Mouse (Mus musculus) liver, embryonic 13.5 days (tissue): Measurements from ENCODE around the gene Cped1. TPM values are rescaled to one million over a fixed set of nuclear protein-coding genes. Genes with fewer than 3 reads are reported as not detected.

Experiments
- ATAC-seq: fragments of 200-750 bp; cut with Nextera tagmentation; 2 replicates; pipeline ENCODE4 v1.8.0; 2017; ENCODE audit warnings: low read depth, mild to moderate bottlenecking, moderate number of reproducible peaks, moderate library complexity
- DNase-seq: peaks from one replicate; pipeline ENCODE4 v3.0.0; 2022
- H3K27ac ChIP-seq: fragments of 300-500 bp; sonication (generic); 2 replicates; pipeline ENCODE4 v1.5.1; 2015; ENCODE audit warnings: moderate library complexity, mild to moderate bottlenecking, inconsistent platforms
- H3K27me3 ChIP-seq: fragments of 300-500 bp; sonication (generic); 2 replicates; pipeline ENCODE4 v1.6.1; 2015; ENCODE audit warnings: mild to moderate bottlenecking, inconsistent platforms
- H3K36me3 ChIP-seq: fragments of 300-500 bp; sonication (generic); 2 replicates; pipeline ENCODE4 v1.6.1; 2015; ENCODE audit warnings: mild to moderate bottlenecking, inconsistent platforms
- H3K4me1 ChIP-seq: fragments of 300-500 bp; sonication (generic); replicated peaks from 2 replicates; pipeline ENCODE4 v1.6.1; 2015; ENCODE audit warnings: inconsistent platforms
- H3K4me2 ChIP-seq: fragments of 300-500 bp; sonication (generic); 2 replicates; pipeline ENCODE4 v1.6.1; 2015; ENCODE audit warnings: inconsistent platforms, mild to moderate bottlenecking, moderate library complexity
- H3K4me3 ChIP-seq: fragments of 300-500 bp; sonication (generic); replicated peaks from 2 replicates; pipeline ENCODE4 v1.5.1; 2015; ENCODE audit warnings: mild to moderate bottlenecking, inconsistent platforms
- H3K9ac ChIP-seq: fragments of 300-500 bp; sonication (generic); 2 replicates; pipeline ENCODE4 v1.6.1; 2015; ENCODE audit warnings: mild to moderate bottlenecking, inconsistent platforms
- H3K9me3 ChIP-seq: fragments of 300-500 bp; sonication (generic); replicated peaks from 2 replicates; pipeline ENCODE4 v1.6.1; 2016; ENCODE audit warnings: inconsistent platforms
- WGBS: fragments of 180-500 bp; shearing (Covaris S2); methylation state at CpG from one replicate; pipeline ENCODE4 v1.1.7; 2015; ENCODE audit not compliant: insufficient replicate concordance; 5-methylcytosine and 5-hydroxymethylcytosine counted together
- polyA plus RNA-seq: library from polyadenylated mRNA; unstranded; fragments of >200 nt; fragmentation: Nextera tagmentation; extraction: Ambion mirVana; gene quantifications from 2 replicates; pipeline ENCODE4 v1.2.1, GENCODE M21; 2015

Gene Cped1
- polyA plus RNA-seq, 1 experiment from 2014 or later: 2.2 TPM

DNA sequence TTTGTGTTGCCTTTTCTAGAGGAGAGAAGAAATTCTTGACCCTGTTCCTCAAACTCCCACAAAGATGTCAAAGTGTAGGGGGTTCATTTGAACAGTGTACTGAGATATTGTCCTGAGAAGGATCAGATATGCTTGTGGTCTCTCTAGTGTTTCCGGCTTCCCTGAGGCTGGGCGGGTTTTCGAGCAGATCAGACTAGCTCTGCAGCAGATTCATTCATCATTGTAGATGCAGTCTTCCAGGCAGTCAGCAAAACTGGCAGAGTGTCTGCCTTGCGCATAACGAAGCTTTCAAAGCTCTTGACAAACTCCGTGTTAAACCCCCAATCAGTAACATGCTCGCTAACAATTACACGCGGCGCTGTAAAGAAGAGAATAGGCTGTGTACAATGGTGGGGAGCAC, 194.6 kb downstream of the Cped1 start:
- no peaks in the 10 kb centered on the region for H3K4me1 ChIP-seq
- DNase-seq: no peak
- H3K4me2 ChIP-seq: no peak overlapping the region
- no peak overlapping the region for H3K9ac ChIP-seq
- H3K4me3 ChIP-seq: no peak overlapping the region
- no peaks in the 10 kb centered on the region for H3K36me3 ChIP-seq
- 39% methylated on average over 10 of the region's 10 CpGs for WGBS
- H3K27ac ChIP-seq: no peak overlapping the region
- no peaks in the 10 kb centered on the region for H3K9me3 ChIP-seq
- no peak for ATAC-seq
- no peaks in the 10 kb centered on the region for H3K27me3 ChIP-seq

DNA sequence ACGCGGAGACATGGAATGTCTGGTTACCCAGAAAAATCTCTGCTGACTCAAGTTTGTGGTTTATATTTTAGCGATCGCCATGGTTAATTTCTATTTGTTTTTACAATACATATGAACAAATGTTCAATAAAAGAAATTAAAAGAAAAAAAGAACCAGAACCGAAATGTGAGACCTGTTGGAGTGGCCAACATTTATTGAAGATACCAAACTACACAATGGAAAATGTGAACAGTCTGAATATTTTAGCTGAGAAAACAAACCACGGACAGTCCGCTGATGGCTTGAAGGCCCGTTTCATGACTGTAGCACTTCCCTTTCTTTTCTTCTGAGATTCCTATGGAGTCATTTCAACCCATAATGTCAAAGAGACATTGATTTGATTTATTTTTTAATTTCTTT, 201.3 kb downstream of the Cped1 start:
- 65% methylated on average over 8 of the region's 8 CpGs for WGBS
- H3K9ac ChIP-seq: no peak overlapping the region
- DNase-seq (no peak), ATAC-seq (no peak)
- H3K27me3 ChIP-seq: no peaks in the 10 kb centered on the region
- H3K27ac ChIP-seq: no peak overlapping the region
- H3K36me3 ChIP-seq: no peaks in the 10 kb centered on the region
- no peak overlapping the region for H3K4me2 ChIP-seq
- H3K4me1 ChIP-seq: no peaks in the 10 kb centered on the region
- no peak overlapping the region for H3K4me3 ChIP-seq
- H3K9me3 ChIP-seq: no peaks in the 10 kb centered on the region

GRCm38 (mm10) chr6:22189346-22190335, 203.9 kb downstream of the Cped1 start:
- no peak overlapping the region for H3K4me3 ChIP-seq
- no peak overlapping the region for H3K27ac ChIP-seq
- WGBS: 70% methylated on average over 24 of the region's 24 CpGs
- no peak for ATAC-seq
- H3K4me2 ChIP-seq: no peak overlapping the region
- DNase-seq: no peak
- no peak overlapping the region for H3K9ac ChIP-seq
- no peaks in the 10 kb centered on the region for H3K27me3 ChIP-seq
- H3K36me3 ChIP-seq: no peaks in the 10 kb centered on the region
- H3K4me1 ChIP-seq: no peaks in the 10 kb centered on the region
- no peaks in the 10 kb centered on the region for H3K9me3 ChIP-seq

DNA sequence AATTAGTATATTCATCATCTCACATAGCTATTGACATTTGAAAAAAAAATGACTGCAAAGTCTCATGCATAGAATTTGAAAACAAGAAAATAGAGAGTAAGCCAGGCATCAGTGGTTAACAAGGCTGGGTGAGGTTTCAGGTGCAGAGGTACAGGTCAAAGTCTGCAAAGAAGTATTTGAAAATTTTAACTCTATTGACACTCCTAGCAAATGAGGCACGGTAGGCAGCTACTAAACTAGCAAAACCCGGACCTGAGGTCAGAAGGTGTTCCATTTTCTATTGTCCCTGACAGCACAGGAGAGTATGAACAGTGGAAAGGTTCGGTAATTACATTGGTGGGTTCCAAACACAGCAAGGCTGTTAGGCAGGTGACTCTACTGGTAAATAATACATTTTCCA, 212.9 kb downstream of the Cped1 start:
- no peaks in the 10 kb centered on the region for H3K4me1 ChIP-seq
- H3K36me3 ChIP-seq: no peaks in the 10 kb centered on the region
- no peak overlapping the region for H3K4me3 ChIP-seq
- no peak overlapping the region for H3K27ac ChIP-seq
- no peaks in the 10 kb centered on the region for H3K27me3 ChIP-seq
- DNase-seq: no peak
- no peak for ATAC-seq
- 48% methylated on average over 3 of the region's 3 CpGs for WGBS
- no peaks in the 10 kb centered on the region for H3K9me3 ChIP-seq
- H3K4me2 ChIP-seq: no peak overlapping the region
- no peak overlapping the region for H3K9ac ChIP-seq

DNA sequence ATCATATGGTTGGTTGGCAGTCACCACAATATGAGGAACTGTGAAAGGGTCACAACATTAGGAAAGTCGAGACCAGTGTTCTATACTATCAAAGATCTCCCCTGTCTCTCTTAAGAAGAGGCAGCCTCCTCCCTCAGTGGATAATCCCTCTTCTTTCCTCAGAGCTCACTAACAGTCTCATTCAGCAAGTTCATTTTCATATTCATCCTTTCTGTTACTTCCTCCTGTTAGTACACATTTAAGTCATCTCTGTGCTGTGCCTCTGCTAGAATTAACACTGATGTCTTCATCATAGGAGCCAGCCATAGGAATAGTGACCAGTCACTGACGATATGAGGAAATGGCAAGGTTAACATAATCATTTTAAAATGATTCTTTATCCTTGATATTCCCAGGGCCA, 213.8 kb downstream of the Cped1 start:
- Histone ChIP-seq H3K4me3 (no peak overlapping the region), H3K9ac (no peak overlapping the region), H3K27ac (no peak overlapping the region), H3K4me2 (no peak overlapping the region), H3K36me3 (no peaks in the 10 kb centered on the region), H3K27me3 (no peaks in the 10 kb centered on the region), H3K4me1 (no peaks in the 10 kb centered on the region), H3K9me3 (no peaks in the 10 kb centered on the region)
- DNase-seq (no peak), ATAC-seq (no peak)
- 48% methylated on average over 2 of the region's 2 CpGs for WGBS

- DNase-seq (no peak), ATAC-seq (no peak)
- 64% methylated on average over 3 of the region's 3 CpGs for WGBS
- Histone ChIP-seq H3K36me3 (no peaks in the 10 kb centered on the region), H3K27ac (no peak overlapping the region), H3K4me3 (no peak overlapping the region), H3K27me3 (no peaks in the 10 kb centered on the region), H3K4me2 (no peak overlapping the region), H3K4me1 (no peaks in the 10 kb centered on the region), H3K9ac (no peak overlapping the region), H3K9me3 (no peaks in the 10 kb centered on the region)
Observed at GRCm38 (mm10) chr6:22200133-22200532, 214.4 kb downstream of the Cped1 start.

GRCm38 (mm10) chr6:22201879-22202278, 216.2 kb downstream of the Cped1 start:
- Histone ChIP-seq H3K36me3 (no peaks in the 10 kb centered on the region), H3K27me3 (no peaks in the 10 kb centered on the region), H3K9me3 (no peaks in the 10 kb centered on the region), H3K4me2 (no peak overlapping the region), H3K4me3 (no peak overlapping the region), H3K4me1 (no peaks in the 10 kb centered on the region), H3K27ac (no peak overlapping the region), H3K9ac (no peak overlapping the region)
- WGBS: 84% methylated on average over 3 of the region's 3 CpGs
- no peak for DNase-seq
- ATAC-seq: no peak

DNA sequence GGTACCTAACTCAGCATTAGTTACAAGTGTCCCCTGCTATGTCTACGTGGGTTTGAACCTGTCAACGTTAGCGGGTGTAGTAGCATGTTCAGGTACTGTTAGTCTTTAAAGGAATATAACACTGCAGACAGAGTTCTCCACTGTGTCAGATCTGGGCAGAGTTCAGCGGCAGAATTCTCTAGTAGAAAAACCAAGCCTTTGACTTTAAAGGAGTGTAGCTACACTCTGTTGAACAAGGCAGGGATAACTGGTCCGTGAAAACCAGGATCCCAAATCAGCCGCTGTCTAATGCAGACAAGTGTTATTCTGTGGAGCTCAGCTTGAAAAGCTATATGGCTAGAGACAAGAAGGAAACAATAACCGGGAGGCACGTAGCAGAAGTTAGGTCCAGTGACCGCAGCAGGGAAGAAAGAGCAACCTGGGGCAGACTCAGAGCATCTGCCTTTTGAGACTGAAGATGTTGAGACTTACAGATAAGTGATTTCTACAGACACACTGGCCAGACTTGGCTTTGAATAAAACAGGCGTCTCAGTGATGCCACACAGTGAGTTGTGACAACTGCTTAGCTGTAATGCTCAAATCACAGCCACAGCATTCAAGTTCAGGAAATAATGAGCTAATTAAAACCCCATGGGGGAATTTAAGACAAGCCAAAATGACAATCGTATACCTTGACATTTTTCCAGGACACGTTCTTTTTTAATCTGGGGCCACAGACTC, 219.5 kb downstream of the Cped1 start:
- Histone ChIP-seq H3K9ac (no peak overlapping the region), H3K4me1 (no peaks in the 10 kb centered on the region), H3K4me3 (no peak overlapping the region), H3K27ac (no peak overlapping the region), H3K36me3 (no peaks in the 10 kb centered on the region), H3K27me3 (no peaks in the 10 kb centered on the region), H3K4me2 (no peak overlapping the region), H3K9me3 (no peaks in the 10 kb centered on the region)
- WGBS: 71% methylated on average over 12 of the region's 12 CpGs
- no peak for ATAC-seq
- no peak for DNase-seq

- 71% methylated on average over 7 of the region's 7 CpGs for WGBS
- Histone ChIP-seq H3K4me1 (no peaks in the 10 kb centered on the region), H3K9ac (no peak overlapping the region), H3K27me3 (no peaks in the 10 kb centered on the region), H3K4me2 (no peak overlapping the region), H3K9me3 (no peaks in the 10 kb centered on the region), H3K27ac (no peak overlapping the region), H3K36me3 (no peaks in the 10 kb centered on the region), H3K4me3 (no peak overlapping the region)
- ATAC-seq: no peak
- DNase-seq: no peak
Observed at GRCm38 (mm10) chr6:22205751-22206121, 220.0 kb downstream of the Cped1 start.

GRCm38 (mm10) chr6:22206179-22206578, 220.5 kb downstream of the Cped1 start:
- WGBS: 75% methylated on average over 14 of the region's 14 CpGs
- Histone ChIP-seq H3K9ac (no peak overlapping the region), H3K27me3 (no peaks in the 10 kb centered on the region), H3K36me3 (no peaks in the 10 kb centered on the region), H3K27ac (no peak overlapping the region), H3K4me2 (no peak overlapping the region), H3K4me1 (no peaks in the 10 kb centered on the region), H3K4me3 (no peak overlapping the region), H3K9me3 (no peaks in the 10 kb centered on the region)
- ATAC-seq: no peak
- no peak for DNase-seq

DNA sequence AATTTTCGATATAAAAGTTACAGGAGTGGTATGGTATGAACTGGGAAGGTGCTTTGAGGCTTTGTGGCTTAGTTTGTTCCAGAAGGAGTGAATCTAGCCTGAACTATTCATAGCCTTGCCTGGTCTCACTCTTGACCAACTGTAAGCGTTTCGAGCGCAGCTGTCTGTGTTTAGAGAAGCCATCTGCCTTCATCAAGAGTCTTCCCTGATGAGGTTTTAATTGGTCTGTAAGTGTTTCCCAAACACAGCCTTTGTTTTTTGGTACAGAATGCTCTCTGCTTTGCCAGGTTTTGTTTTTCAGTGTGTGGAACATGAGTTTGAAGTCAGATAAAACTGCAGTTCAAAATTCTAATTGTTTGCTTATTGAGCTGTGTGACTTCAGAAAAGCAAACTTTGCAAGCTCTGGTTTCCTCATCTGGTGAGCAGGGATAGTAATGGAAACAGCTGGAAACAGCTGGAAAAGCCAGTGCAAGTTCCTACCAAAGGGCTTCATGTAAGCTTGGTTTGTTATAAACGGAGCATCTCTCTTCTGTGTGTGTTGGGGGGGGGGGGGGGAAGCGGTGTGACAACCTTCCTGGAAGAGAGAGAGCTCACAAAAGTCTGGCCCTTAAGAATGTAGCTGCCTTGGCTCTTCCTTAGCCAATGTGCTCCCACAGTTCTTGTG, 221.0 kb downstream of the Cped1 start:
- Histone ChIP-seq H3K9me3 (no peaks in the 10 kb centered on the region), H3K9ac (no peak overlapping the region), H3K36me3 (no peaks in the 10 kb centered on the region), H3K4me2 (no peak overlapping the region), H3K27me3 (no peaks in the 10 kb centered on the region), H3K4me1 (no peaks in the 10 kb centered on the region), H3K4me3 (no peak overlapping the region), H3K27ac (no peak overlapping the region)
- WGBS: 65% methylated on average over 6 of the region's 6 CpGs
- DNase-seq (no peak), ATAC-seq (no peak)
